ENCODE assay signal across 20 mouse cellular contexts in genomic region chr1:26857433-26857832, GRCm38 (mm10).
DNase-seq lines count a peak whose midpoint lies in the region; ATAC-seq and TF ChIP-seq lines count a peak whose summit lies in the region.
"Had no signal": no experiment of that assay in that cellular context is flagged by ENCODE, and none has a peak within 500 bp of the region (broad histone marks: within the 10 kb centered on the region; RNA-seq: fewer than 3 reads in every experiment).

No protein-coding gene starts in this region.

- no peak for ATAC-seq in forebrain, embryonic 14.5 days
- ATAC-seq in forebrain, embryonic 12.5 days (ENCODE audit: low FRiP score), result no peak
- no peak for ATAC-seq in lung, embryonic 14.5 days (ENCODE audit: insufficient read depth)
- ATAC-seq: forebrain, embryonic 15.5 days; forebrain, postnatal 0 days had no signal

- H3K4me3 ChIP-seq in forebrain, embryonic 14.5 days (ENCODE audit: low read depth, low read length), result no peak overlapping the region
- no peak overlapping the region for H3K4me3 ChIP-seq in forebrain, embryonic 12.5 days (replicated peaks)
- H3K4me3 ChIP-seq in lung, embryonic 14.5 days (ENCODE audit: low read depth, low read length), result no peak overlapping the region
- H3K4me3 ChIP-seq: embryonic facial prominence, embryonic 13.5 days; forebrain, embryonic 15.5 days had no signal

- H3K4me2 ChIP-seq in forebrain, embryonic 14.5 days (ENCODE audit: low read length), result no peak overlapping the region
- no peak overlapping the region for H3K4me2 ChIP-seq in forebrain, embryonic 12.5 days
- no peak overlapping the region for H3K4me2 ChIP-seq in lung, embryonic 14.5 days
- H3K4me2 ChIP-seq: embryonic facial prominence, embryonic 13.5 days; forebrain, embryonic 15.5 days had no signal

- no peak for TF ChIP-seq CTCF in lung, embryonic 14.5 days (IDR thresholded peaks at IDR 0.05; ENCODE audit: low read depth)
- no peak for TF ChIP-seq CTCF in brain, embryonic 14.5 days (IDR thresholded peaks at IDR 0.05; ENCODE audit: borderline replicate concordance, extremely low read depth, insufficient read depth, insufficient read length)

- no peaks in the 10 kb centered on the region for H3K4me1 ChIP-seq in forebrain, embryonic 14.5 days (ENCODE audit: control insufficient read depth, insufficient read depth, low read length)
- H3K4me1 ChIP-seq in forebrain, embryonic 12.5 days, result no peaks in the 10 kb centered on the region
- no peaks in the 10 kb centered on the region for H3K4me1 ChIP-seq in lung, embryonic 14.5 days (ENCODE audit: insufficient read depth)
- H3K4me1 ChIP-seq: embryonic facial prominence, embryonic 13.5 days; forebrain, embryonic 15.5 days had no signal

- H3K27ac ChIP-seq in forebrain, embryonic 14.5 days (ENCODE audit: low read depth, low read length), result no peak overlapping the region
- no peak overlapping the region for H3K27ac ChIP-seq in forebrain, embryonic 12.5 days
- no peak overlapping the region for H3K27ac ChIP-seq in lung, embryonic 14.5 days (ENCODE audit: low read depth)
- H3K27ac ChIP-seq: embryonic facial prominence, embryonic 13.5 days; forebrain, embryonic 15.5 days had no signal

- H3K27me3 ChIP-seq in forebrain, embryonic 14.5 days (replicated peaks; ENCODE audit: control insufficient read depth, insufficient read depth, low read length), result no peaks in the 10 kb centered on the region
- H3K27me3 ChIP-seq in forebrain, embryonic 12.5 days, result no peaks in the 10 kb centered on the region
- no peaks in the 10 kb centered on the region for H3K27me3 ChIP-seq in lung, embryonic 14.5 days (ENCODE audit: insufficient read depth, low read length)
- H3K27me3 ChIP-seq: embryonic facial prominence, embryonic 13.5 days; forebrain, embryonic 15.5 days had no signal

- TF ChIP-seq POLR2A in brain, embryonic 14.5 days (IDR thresholded peaks at IDR 0.05; ENCODE audit: borderline replicate concordance, extremely low read depth, insufficient read depth, insufficient read length, poor library complexity, severe bottlenecking), result no peak

- peak; percentile 30 for DNase-seq in forebrain, embryonic 14.5 days (ENCODE audit: low spot score)
- DNase-seq in lung, embryonic 14.5 days, result peak; percentile 30
- no peak for DNase-seq in lung, postnatal 14 days
- peak; percentile 65 for DNase-seq in brain, adult 2 months (ENCODE audit: low read depth, low spot score)
- peak; percentile 35 for DNase-seq in brain, embryonic 14.5 days (ENCODE audit: low read depth)
- DNase-seq in kidney, adult 18-20 months, result no peak
- DNase-seq in embryo, embryonic 10.5 days (ENCODE audit: low spot score), result no peak
- DNase-seq: adrenal gland, adult 2 months; adrenal gland, postnatal 10 days; adrenal gland, postnatal 25 days; cerebellum, adult 11 months; cerebellum, adult 18-20 months; cerebellum, adult 8-10 months; cerebellum, adult 9-11 months; cerebellum, postnatal 14 days; cerebellum, postnatal 36 days; forebrain, postnatal 0 days had no signal

- no peaks in the 10 kb centered on the region for H3K9me3 ChIP-seq in forebrain, embryonic 14.5 days (replicated peaks; ENCODE audit: control insufficient read depth, low read length)
- H3K9me3 ChIP-seq in forebrain, embryonic 12.5 days, result no peaks in the 10 kb centered on the region
- no peaks in the 10 kb centered on the region for H3K9me3 ChIP-seq in lung, embryonic 14.5 days (ENCODE audit: low read depth, low read length)
- H3K9me3 ChIP-seq: embryonic facial prominence, embryonic 13.5 days; forebrain, embryonic 15.5 days had no signal

- no peaks in the 10 kb centered on the region for H3K36me3 ChIP-seq in forebrain, embryonic 14.5 days (ENCODE audit: control insufficient read depth, insufficient read depth, low read length)
- no peaks in the 10 kb centered on the region for H3K36me3 ChIP-seq in forebrain, embryonic 12.5 days (replicated peaks)
- no peaks in the 10 kb centered on the region for H3K36me3 ChIP-seq in lung, embryonic 14.5 days (ENCODE audit: insufficient read depth)
- H3K36me3 ChIP-seq: embryonic facial prominence, embryonic 13.5 days; forebrain, embryonic 15.5 days had no signal

- 77% methylated on average over 2 of the region's 2 CpGs for WGBS in forebrain, embryonic 14.5 days
- 76% methylated on average over 2 of the region's 2 CpGs for WGBS in forebrain, embryonic 12.5 days
- WGBS in lung, embryonic 14.5 days, result 69% methylated on average over 2 of the region's 2 CpGs

- H3K9ac ChIP-seq in forebrain, embryonic 14.5 days (ENCODE audit: low read length), result no peak overlapping the region
- H3K9ac ChIP-seq in forebrain, embryonic 12.5 days, result no peak overlapping the region
- H3K9ac ChIP-seq in lung, embryonic 14.5 days, result no peak overlapping the region
- H3K9ac ChIP-seq: embryonic facial prominence, embryonic 13.5 days; forebrain, embryonic 15.5 days; forebrain, postnatal 0 days had no signal

Comparison
In these comparisons a context has a peak if more than half of its experiments do, and no peak if none do; other contexts are left out.
1. DNase-seq: peak in forebrain, embryonic 14.5 days (single experiment), lung, embryonic 14.5 days (single experiment), brain, adult 2 months (single experiment) and brain, embryonic 14.5 days (single experiment); none in lung, postnatal 14 days (single experiment), kidney, adult 18-20 months (single experiment) and embryo, embryonic 10.5 days (single experiment).